Mouse (Mus musculus) layer of hippocampus, adult 18-20 months (tissue): ENCODE results near the gene Gm10428. TPM values are rescaled to one million over a fixed set of nuclear protein-coding genes. Genes with fewer than 3 reads are reported as not detected.

Source experiments
- DNase-seq, 2 experiments: peaks; one replicate each; pipeline ENCODE4 v3.0.0; 2022; ENCODE audit warnings: low spot score in 2 of 2
- total RNA-seq, 2 experiments: library from RNA; stranded (reverse); gene quantifications; 2 replicates each; pipeline ENCODE4 v1.2.3; 2021

Gene Gm10428
- total RNA-seq, 2 experiments from 2014 or later: not detected

DNA sequence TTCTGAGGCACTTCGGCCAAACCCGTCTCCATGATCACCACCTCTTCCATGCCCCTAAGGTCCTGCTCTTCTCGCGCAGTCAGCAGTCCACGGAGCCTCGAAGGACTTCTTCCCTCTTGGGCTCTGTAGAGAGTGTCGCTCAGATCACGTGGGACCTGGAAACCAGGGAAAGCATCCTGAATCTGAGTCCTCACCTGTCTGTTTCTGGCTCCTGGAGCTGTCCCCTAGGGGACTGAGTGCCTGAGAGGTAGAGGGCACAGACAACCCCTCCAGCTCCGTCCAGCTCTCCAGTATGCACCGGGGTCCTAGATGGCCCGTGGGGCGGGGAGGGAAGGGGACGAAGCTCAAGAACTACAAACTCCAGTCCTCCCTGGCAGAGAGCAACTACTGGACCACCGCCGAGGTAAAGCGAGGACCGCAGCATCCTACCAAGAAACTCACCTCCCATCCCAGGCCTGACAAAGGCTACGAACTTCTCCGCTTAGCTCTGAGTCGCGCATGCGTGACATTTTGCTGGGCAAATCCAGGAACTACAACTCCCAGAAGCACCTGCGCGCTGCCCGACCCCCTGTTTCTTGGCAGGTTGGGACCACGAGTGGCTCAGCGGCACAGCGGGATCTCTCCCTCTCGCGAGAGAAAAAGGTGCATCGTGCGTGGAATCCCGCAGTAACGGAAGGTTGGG, 36.2 kb downstream of the Gm10428 start, which contains the start of gene Zfp286:
Gene Zfp286 (minus strand): TSS at position 528 of the 682 bp plus-strand sequence.
- peak; percentile 88 to 94 for DNase-seq

DNA sequence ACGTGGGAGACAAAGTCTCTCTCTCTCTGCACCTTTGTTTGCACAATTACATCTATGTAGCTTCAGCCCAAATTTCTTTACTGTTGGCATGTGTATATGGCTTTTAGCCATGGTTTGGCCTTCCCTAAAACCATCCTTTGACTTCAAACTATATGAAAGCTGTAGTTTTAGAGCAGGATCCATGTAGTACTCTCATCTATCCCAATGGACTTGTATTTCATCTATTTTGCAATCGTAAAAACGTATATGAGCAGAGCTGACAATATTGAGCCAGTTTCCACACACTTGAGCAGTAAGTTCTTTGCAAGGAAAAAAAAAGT, 36.7 kb downstream of the Gm10428 start:
- no peak for DNase-seq

Other genes with a start within 250 kb of the Gm10428 start
- gene Cenpv, start 213.8 kb upstream of the Gm10428 start, total RNA-seq: 10 to 100 TPM; 37.5 to 42.7 TPM
- 1,000 to 10,000 TPM; 1,877 to 1,910 TPM for gene Ubb, start 201.9 kb upstream of the Gm10428 start, total RNA-seq
- gene Trpv2, start 178.6 kb upstream of the Gm10428 start, total RNA-seq: 10 to 100 TPM; 12.8 to 14.9 TPM
- gene Lrrc75a, start 104.6 kb upstream of the Gm10428 start, total RNA-seq: 1 to 10 TPM; 8.5 to 8.7 TPM
- gene Mmgt2, start 104.4 kb upstream of the Gm10428 start, total RNA-seq: 10 to 100 TPM; 14.2 to 15.9 TPM
- gene Zfp287, start 21.2 kb upstream of the Gm10428 start, total RNA-seq: 10 to 100 TPM; 15.1 to 16.0 TPM
- 10 to 100 TPM; 19.4 to 19.7 TPM for gene Zfp286, start 36.4 kb downstream of the Gm10428 start, total RNA-seq
- 1 to 10 TPM; 1.4 TPM for gene Trim16, start 67.1 kb downstream of the Gm10428 start, total RNA-seq
- 1 to 10 TPM; 1.1 to 1.4 TPM for gene Fbxw10, start 94.0 kb downstream of the Gm10428 start, total RNA-seq
- 10 to 100 TPM; 35.9 to 37.4 TPM for gene Tvp23b, start 126.4 kb downstream of the Gm10428 start, total RNA-seq
- gene Cdrt4, start 198.1 kb downstream of the Gm10428 start, total RNA-seq: not detected